Mouse (Mus musculus): Measurements from ENCODE around the gene Tmem80. TPM values are rescaled to one million over a fixed set of nuclear protein-coding genes. Genes with fewer than 3 reads are reported as not detected.
A peak's percentile ranks its signal among the peaks of the same experiment; 100 is the strongest.

Gene Tmem80
- polyA plus RNA-seq (2012; rRNA removed), result 55.6 and 59.5 TPM in 2 replicates
- 23.4 and 23.6 TPM in 2 replicates for polyA plus RNA-seq (2014; fragmentation: Nextera tagmentation; extraction: Ambion mirVana)

GRCm38 (mm10) chr7:141327469-141328372 lies at the start of gene Tmem80, which contains the start of gene Deaf1:
TSS of gene Tmem80 (plus strand) at chr7:141327739.
TSS of gene Deaf1 (minus strand) at chr7:141327690.
- Histone ChIP-seq H3K9me3 (ENCODE audit: control insufficient read depth, low read length) (no peaks in the 10 kb centered on the region), H3K4me1 (ENCODE audit: control insufficient read depth, insufficient read depth, low read length) (peaks cover 19% of the 10 kb centered on the region), H3K9ac (ENCODE audit: low read depth, low read length, severe bottlenecking) (peak within 1 kb of the TSS; percentile 95), H3K4me2 (replicated peaks; ENCODE audit: low read depth, low read length, severe bottlenecking) (peak within 1 kb of the TSS; percentile 99), H3K27ac (replicated peaks; ENCODE audit: low read depth, low read length) (peak within 1 kb of the TSS; percentile 100), H3K27me3 (ENCODE audit: control insufficient read depth, insufficient read depth, low read length) (no peaks in the 10 kb centered on the region), H3K36me3 (ENCODE audit: control insufficient read depth, insufficient read depth, low read length) (peaks cover 18% of the 10 kb centered on the region), H3K4me3 (replicated peaks; ENCODE audit: low read length) (peak within 1 kb of the TSS; percentile 66)
- whole genome bisulfite sequencing, result under 1% methylated on average over 89 of the region's 105 CpGs
- ATAC-seq (ENCODE audit: low FRiP score, low read depth) (peak; percentile 96), DNase-seq (ENCODE audit: low spot score) (peak; percentile 99)
- TF ChIP-seq POLR2A (IDR thresholded peaks at IDR 0.05; ENCODE audit: borderline replicate concordance, extremely low read depth, insufficient read depth, insufficient read length), result peak; percentile 99

GRCm38 (mm10) chr7:141278766-141279590 lies 48.6 kb upstream of the Tmem80 start, which contains the start of gene Sct:
TSS of gene Sct (minus strand) at chr7:141279133.
- H3K27me3 ChIP-seq (ENCODE audit: control insufficient read depth, insufficient read depth, low read length), result no peaks in the 10 kb centered on the region
- ATAC-seq (ENCODE audit: low FRiP score, low read depth), result peak; percentile 72
- peak; percentile 23 for DNase-seq (ENCODE audit: low spot score)
- no peaks in the 10 kb centered on the region for H3K9me3 ChIP-seq (ENCODE audit: control insufficient read depth, low read length)
- H3K4me3 ChIP-seq (replicated peaks; ENCODE audit: low read length), result peak within 1 kb of the TSS; percentile 45
- 3% methylated on average over 29 of the region's 46 CpGs for WGBS
- H3K9ac ChIP-seq (ENCODE audit: low read depth, low read length, severe bottlenecking), result peak within 1 kb of the TSS; percentile 55
- H3K4me1 ChIP-seq (ENCODE audit: control insufficient read depth, insufficient read depth, low read length), result 0 out of 2 replicates have a peak, but pooled peaks cover 2% of the 10 kb centered on the region
- no peaks in the 10 kb centered on the region for H3K36me3 ChIP-seq (ENCODE audit: control insufficient read depth, insufficient read depth, low read length)
- 0 out of 2 replicates have a peak, but pooled peaks have one; percentile 5 for TF ChIP-seq POLR2A (IDR thresholded peaks at IDR 0.05; ENCODE audit: borderline replicate concordance, extremely low read depth, insufficient read depth, insufficient read length)
- H3K27ac ChIP-seq (replicated peaks; ENCODE audit: low read depth, low read length), result no peak within 1 kb of the TSS
- H3K4me2 ChIP-seq (replicated peaks; ENCODE audit: low read depth, low read length, severe bottlenecking), result peak within 1 kb of the TSS; percentile 96

- Histone ChIP-seq H3K9me3 (ENCODE audit: control insufficient read depth, low read length) (no peaks in the 10 kb centered on the region), H3K27ac (replicated peaks; ENCODE audit: low read depth, low read length) (no peak overlapping the region), H3K27me3 (ENCODE audit: control insufficient read depth, insufficient read depth, low read length) (no peaks in the 10 kb centered on the region), H3K36me3 (ENCODE audit: control insufficient read depth, insufficient read depth, low read length) (no peaks in the 10 kb centered on the region), H3K4me2 (replicated peaks; ENCODE audit: low read depth, low read length, severe bottlenecking) (no peak overlapping the region), H3K4me3 (replicated peaks; ENCODE audit: low read length) (no peak overlapping the region), H3K4me1 (ENCODE audit: control insufficient read depth, insufficient read depth, low read length) (0 out of 2 replicates have a peak, but pooled peaks cover 2% of the 10 kb centered on the region), H3K9ac (ENCODE audit: low read depth, low read length, severe bottlenecking) (no peak overlapping the region)
- ATAC-seq (ENCODE audit: low FRiP score, low read depth) (no peak), DNase-seq (ENCODE audit: low spot score) (no peak)
- TF ChIP-seq POLR2A (IDR thresholded peaks at IDR 0.05; ENCODE audit: borderline replicate concordance, extremely low read depth, insufficient read depth, insufficient read length), result no peak
- WGBS, result 61% methylated on average over 6 of the region's 6 CpGs
Observed at GRCm38 (mm10) chr7:141281442-141281841, 46.1 kb upstream of the Tmem80 start.

- no peak for ATAC-seq (ENCODE audit: low FRiP score, low read depth)
- no peak for DNase-seq (ENCODE audit: low spot score)
- 90% methylated on average over 4 of the region's 4 CpGs for WGBS
Observed at GRCm38 (mm10) chr7:141282756-141283155, 44.8 kb upstream of the Tmem80 start.

GRCm38 (mm10) chr7:141288042-141288441 lies 39.5 kb upstream of the Tmem80 start:
- ATAC-seq (ENCODE audit: low FRiP score, low read depth), result no peak

More at GRCm38 (mm10) chr7:141282756-141283155, 44.8 kb upstream of the Tmem80 start:
- Histone ChIP-seq H3K4me1 (ENCODE audit: control insufficient read depth, insufficient read depth, low read length) (0 out of 2 replicates have a peak, but pooled peaks cover 2% of the 10 kb centered on the region), H3K27me3 (ENCODE audit: control insufficient read depth, insufficient read depth, low read length) (no peaks in the 10 kb centered on the region), H3K4me3 (replicated peaks; ENCODE audit: low read length) (no peak overlapping the region), H3K36me3 (ENCODE audit: control insufficient read depth, insufficient read depth, low read length) (no peaks in the 10 kb centered on the region), H3K9me3 (ENCODE audit: control insufficient read depth, low read length) (no peaks in the 10 kb centered on the region), H3K9ac (ENCODE audit: low read depth, low read length, severe bottlenecking) (no peak overlapping the region), H3K27ac (replicated peaks; ENCODE audit: low read depth, low read length) (no peak overlapping the region), H3K4me2 (replicated peaks; ENCODE audit: low read depth, low read length, severe bottlenecking) (no peak overlapping the region)
- no peak for TF ChIP-seq POLR2A (IDR thresholded peaks at IDR 0.05; ENCODE audit: borderline replicate concordance, extremely low read depth, insufficient read depth, insufficient read length)

More at GRCm38 (mm10) chr7:141288042-141288441, 39.5 kb upstream of the Tmem80 start:
- WGBS, result 81% methylated on average over 3 of the region's 3 CpGs
- no peak for DNase-seq (ENCODE audit: low spot score)
- Histone ChIP-seq H3K4me2 (replicated peaks; ENCODE audit: low read depth, low read length, severe bottlenecking) (no peak overlapping the region), H3K27ac (replicated peaks; ENCODE audit: low read depth, low read length) (no peak overlapping the region), H3K4me3 (replicated peaks; ENCODE audit: low read length) (no peak overlapping the region), H3K9ac (ENCODE audit: low read depth, low read length, severe bottlenecking) (no peak overlapping the region), H3K27me3 (ENCODE audit: control insufficient read depth, insufficient read depth, low read length) (peaks cover 16% of the 10 kb centered on the region), H3K4me1 (ENCODE audit: control insufficient read depth, insufficient read depth, low read length) (peaks cover 4% of the 10 kb centered on the region; the same call in 1 of the 2 replicates), H3K36me3 (ENCODE audit: control insufficient read depth, insufficient read depth, low read length) (no peaks in the 10 kb centered on the region), H3K9me3 (ENCODE audit: control insufficient read depth, low read length) (no peaks in the 10 kb centered on the region)
- TF ChIP-seq POLR2A (IDR thresholded peaks at IDR 0.05; ENCODE audit: borderline replicate concordance, extremely low read depth, insufficient read depth, insufficient read length), result no peak
